Mouse (Mus musculus): ENCODE measurements around the gene Hopx.

Gene Hopx

GRCm38 (mm10) chr5:77131879-77132278 is 17.0 kb upstream of the Hopx start:
- DNase-seq = no peak

GRCm38 (mm10) chr5:77130310-77131020 is 15.5 kb upstream of the Hopx start:
- no peak for DNase-seq

- DNase-seq = no peak
Measured at GRCm38 (mm10) chr5:77129907-77130306, 15.0 kb upstream of the Hopx start.

- no peak for DNase-seq
Measured at GRCm38 (mm10) chr5:77128854-77129253, 13.9 kb upstream of the Hopx start.

- DNase-seq = no peak
Measured at GRCm38 (mm10) chr5:77126415-77126968, 11.6 kb upstream of the Hopx start.

- no peak for DNase-seq
Measured at GRCm38 (mm10) chr5:77124817-77125283, 9.9 kb upstream of the Hopx start.

GRCm38 (mm10) chr5:77124165-77124564 is 9.2 kb upstream of the Hopx start:
- no peak for DNase-seq

- DNase-seq = no peak
Measured at GRCm38 (mm10) chr5:77123597-77123996, 8.7 kb upstream of the Hopx start.

- no peak for DNase-seq
Measured at GRCm38 (mm10) chr5:77122254-77123192, 7.6 kb upstream of the Hopx start.

- DNase-seq = no peak
Measured at GRCm38 (mm10) chr5:77120701-77121100, 5.8 kb upstream of the Hopx start.

- no peak for DNase-seq
Measured at GRCm38 (mm10) chr5:77119475-77120422, 4.8 kb upstream of the Hopx start.

GRCm38 (mm10) chr5:77115732-77116131 is 811 bp upstream of the Hopx start:
- DNase-seq = no peak

- no peak for DNase-seq
Measured at GRCm38 (mm10) chr5:77113773-77114172, 1.1 kb downstream of the Hopx start.

GRCm38 (mm10) chr5:77112066-77112465 is 2.9 kb downstream of the Hopx start:
- no peak for DNase-seq

GRCm38 (mm10) chr5:77109814-77110213 is 5.1 kb downstream of the Hopx start:
- DNase-seq = no peak

GRCm38 (mm10) chr5:77108806-77109205 is 6.1 kb downstream of the Hopx start:
- DNase-seq = no peak

- no peak for DNase-seq
Measured at GRCm38 (mm10) chr5:77107146-77107822, 7.6 kb downstream of the Hopx start.

- no peak for DNase-seq
Measured at GRCm38 (mm10) chr5:77102522-77103365, 12.2 kb downstream of the Hopx start.

- no peak for DNase-seq
Measured at GRCm38 (mm10) chr5:77100691-77101090, 14.2 kb downstream of the Hopx start.

- no peak for DNase-seq
Measured at GRCm38 (mm10) chr5:77099997-77100380, 14.9 kb downstream of the Hopx start.

Data from kidney, adult 18-20 months (tissue).